Mouse (Mus musculus) G1E (cell line): ENCODE results near the gene Dab1. TPM values are rescaled to one million over a fixed set of nuclear protein-coding genes. Genes with fewer than 3 reads are reported as not detected.

Experiments
- ATAC-seq: 2 replicates; pipeline ENCODE4 v1.8.0; 2016; ENCODE audit warnings: mild to moderate bottlenecking; ENCODE audit not compliant: insufficient number of reproducible peaks, poor library complexity, low FRiP score, severe bottlenecking; ENCODE audit errors: extremely low read depth
- DNase-seq: peaks from one replicate; pipeline ENCODE4 v3.0.0; 2012; ENCODE audit warnings: low spot score
- H3K27me3 ChIP-seq: 2 replicates; pipeline ENCODE4 v1.6.1; 2012; ENCODE audit warnings: mild to moderate bottlenecking, low read length, inconsistent platforms; ENCODE audit not compliant: insufficient read depth
- H3K36me3 ChIP-seq: replicated peaks from 2 replicates; pipeline ENCODE3; 2012; ENCODE audit warnings: mild to moderate bottlenecking, inconsistent platforms
- H3K4me1 ChIP-seq: 2 replicates; pipeline ENCODE4 v1.6.1; 2012; ENCODE audit warnings: low read depth, low read length, inconsistent platforms, mixed read lengths; ENCODE audit not compliant: insufficient read depth
- H3K4me3 ChIP-seq: 2 replicates; pipeline ENCODE4 v1.5.1; 2012; ENCODE audit warnings: low read depth, mild to moderate bottlenecking, inconsistent platforms, low read length, moderate library complexity, mixed read lengths
- H3K9me3 ChIP-seq: replicated peaks from 2 replicates; pipeline ENCODE4 v1.6.1; 2012; ENCODE audit warnings: inconsistent platforms
- CTCF ChIP-seq: IDR thresholded peaks from 2 replicates; pipeline ENCODE4 v1.5.1; 2012; ENCODE audit warnings: low read depth, low read length, inconsistent platforms, mixed read lengths
- GATA1 ChIP-seq: IDR thresholded peaks from 2 replicates; pipeline ENCODE4 v1.6.1; 2012; ENCODE audit warnings: borderline replicate concordance, low read length, inconsistent platforms, mixed read lengths
- GATA2 ChIP-seq: IDR thresholded peaks from 2 replicates; pipeline ENCODE4 v1.6.1; 2012; ENCODE audit warnings: low read depth, low read length, inconsistent platforms, borderline replicate concordance
- POLR2AphosphoS5 ChIP-seq: IDR thresholded peaks from 2 replicates; pipeline ENCODE4 v1.6.1; 2012; ENCODE audit warnings: low read depth, low read length, inconsistent platforms; ENCODE audit not compliant: insufficient replicate concordance
- TAL1 ChIP-seq: conservative IDR thresholded peaks from 2 replicates; pipeline ENCODE4 v1.6.1; 2012; ENCODE audit warnings: low read depth, low read length, inconsistent platforms, mixed read lengths
- polyA plus RNA-seq: library from polyadenylated mRNA; stranded (reverse); fragments of >175 nt; gene quantifications from 2 replicates; pipeline ENCODE4 v1.2.3, GENCODE M21; 2012
- total RNA-seq, 2 experiments: library from RNA; stranded (forward) in 1 of 2; stranded (reverse) in 1 of 2; fragments of 200-1000 nt in 1 of 2; fragments of >200 nt in 1 of 2; fragmentation: Nextera tagmentation in 1 of 2; gene quantifications; 2 replicates each; pipeline ENCODE4 v1.2.3; 2014 to 2017

The Dab1 gene
- total and polyA plus RNA-seq, 3 experiments: 0.16 TPM; not detected in 2

DNA sequence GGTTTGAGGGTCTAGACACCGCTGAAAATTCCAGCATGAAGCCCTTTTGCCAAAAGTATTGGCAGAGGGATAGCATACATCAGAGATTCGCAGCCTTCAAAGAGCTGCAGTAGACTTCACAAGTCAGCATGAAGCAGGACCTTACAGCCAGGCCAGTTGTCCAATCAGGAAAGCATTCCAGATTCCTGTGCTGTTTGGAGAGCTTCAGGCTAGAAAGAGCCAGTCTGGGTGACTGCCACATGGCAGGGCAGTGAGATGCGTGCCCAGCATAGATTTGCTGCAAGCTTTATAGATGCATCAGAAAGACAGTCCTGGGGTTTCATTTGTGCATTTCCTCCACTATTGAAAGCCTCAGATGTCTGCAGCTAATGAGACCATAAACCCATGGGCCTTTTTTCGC lies 66.0 kb downstream of the Dab1 start:
- peaks cover 11% of the 10 kb centered on the region for H3K9me3 ChIP-seq
- H3K27me3 ChIP-seq: no peaks in the 10 kb centered on the region
- no peaks in the 10 kb centered on the region for H3K36me3 ChIP-seq
- no peak for DNase-seq
- H3K4me1 ChIP-seq: no peaks in the 10 kb centered on the region
- TF ChIP-seq TAL1 (no peak), GATA2 (no peak), CTCF (no peak), POLR2AphosphoS5 (no peak), GATA1 (no peak)
- H3K4me3 ChIP-seq: no peak overlapping the region
- ATAC-seq: no peak

DNA sequence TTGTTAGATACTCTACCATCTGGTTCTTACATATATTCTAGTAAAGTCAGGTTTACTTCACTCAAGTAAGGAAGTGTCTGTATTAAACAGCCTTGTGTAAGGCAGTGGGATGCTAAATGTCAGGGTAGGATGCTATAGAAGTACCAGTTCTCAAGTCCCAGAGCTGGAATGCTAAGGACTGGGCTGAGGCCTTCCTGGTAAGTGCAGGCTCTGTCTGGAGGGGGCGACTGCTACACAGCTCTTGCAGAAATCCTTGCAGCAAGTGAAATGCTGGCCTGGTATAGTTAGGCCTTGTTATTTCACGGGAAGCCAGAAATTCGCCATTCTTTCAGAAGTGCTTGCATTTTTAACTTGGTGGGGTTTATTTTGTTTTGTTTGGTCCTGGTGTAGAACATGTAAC lies 72.6 kb downstream of the Dab1 start:
- ATAC-seq (no peak), DNase-seq (no peak)
- peaks cover 34% of the 10 kb centered on the region for H3K9me3 ChIP-seq
- no peaks in the 10 kb centered on the region for H3K27me3 ChIP-seq
- H3K4me3 ChIP-seq: no peak overlapping the region
- H3K4me1 ChIP-seq: no peaks in the 10 kb centered on the region
- no peaks in the 10 kb centered on the region for H3K36me3 ChIP-seq
- no peak for TF ChIP-seq CTCF
- no peak for TF ChIP-seq TAL1
- no peak for TF ChIP-seq GATA2
- TF ChIP-seq GATA1: no peak
- TF ChIP-seq POLR2AphosphoS5: no peak

DNA sequence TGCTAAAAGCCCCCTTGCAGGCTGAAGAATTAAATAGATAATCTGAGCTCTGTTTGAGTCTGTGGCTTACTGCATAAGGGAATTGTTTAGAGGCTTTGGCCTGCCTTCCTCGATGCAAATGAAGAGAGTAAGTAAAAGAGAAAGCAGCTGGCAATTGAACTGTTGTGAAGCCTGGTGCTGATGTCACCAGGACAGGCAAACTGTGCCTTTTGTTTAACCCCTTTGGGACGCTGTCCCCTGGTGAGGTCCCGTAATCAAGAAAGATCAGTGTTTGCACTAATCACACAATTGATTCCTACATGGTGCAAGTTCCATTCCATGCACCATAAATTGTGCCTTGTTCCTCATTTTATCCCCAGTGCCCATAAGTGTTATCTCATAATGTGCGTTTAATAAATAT lies 80.6 kb downstream of the Dab1 start:
- TF ChIP-seq GATA2: no peak
- no peak for TF ChIP-seq TAL1
- TF ChIP-seq CTCF: no peak
- no peak for TF ChIP-seq GATA1
- no peak for TF ChIP-seq POLR2AphosphoS5
- no peaks in the 10 kb centered on the region for H3K27me3 ChIP-seq
- H3K9me3 ChIP-seq: peaks cover 62% of the 10 kb centered on the region
- H3K4me3 ChIP-seq: no peak overlapping the region
- no peaks in the 10 kb centered on the region for H3K36me3 ChIP-seq
- H3K4me1 ChIP-seq: no peaks in the 10 kb centered on the region
- ATAC-seq (no peak), DNase-seq (no peak)

DNA sequence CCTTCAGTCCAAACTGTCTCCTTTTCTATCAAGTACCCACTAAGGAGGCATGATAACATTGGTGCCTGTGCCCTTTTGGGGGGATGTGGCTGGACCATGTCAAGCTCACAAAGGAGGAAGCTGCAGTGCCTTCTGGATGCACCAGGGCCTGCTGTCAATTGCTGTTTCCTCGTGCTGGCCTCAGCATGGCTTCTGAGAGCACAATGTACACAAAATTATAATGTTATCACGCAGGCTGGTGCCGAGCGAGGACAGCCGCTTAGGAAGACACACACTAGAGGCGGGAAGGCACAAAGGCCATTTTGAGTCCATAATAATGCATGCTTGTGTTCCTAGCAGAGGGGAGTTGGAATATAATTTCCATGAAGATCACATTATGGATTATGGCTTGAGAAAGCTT lies 81.2 kb downstream of the Dab1 start:
- H3K9me3 ChIP-seq: peaks cover 61% of the 10 kb centered on the region

GRCm38 (mm10) chr4:103702137-103702536 lies 83.0 kb downstream of the Dab1 start:
- ATAC-seq (no peak), DNase-seq (no peak)
- Histone ChIP-seq H3K4me3 (no peak overlapping the region), H3K36me3 (no peaks in the 10 kb centered on the region), H3K4me1 (no peaks in the 10 kb centered on the region), H3K9me3 (peaks cover 57% of the 10 kb centered on the region), H3K27me3 (no peaks in the 10 kb centered on the region)
- TF ChIP-seq POLR2AphosphoS5 (no peak), CTCF (no peak), TAL1 (no peak), GATA1 (no peak), GATA2 (no peak)

More for the DNA sequence above, 81.2 kb downstream of the Dab1 start:
- no peaks in the 10 kb centered on the region for H3K27me3 ChIP-seq
- no peak for TF ChIP-seq CTCF
- TF ChIP-seq GATA2: no peak
- no peak for TF ChIP-seq GATA1
- TF ChIP-seq POLR2AphosphoS5: no peak
- TF ChIP-seq TAL1: no peak
- no peak for DNase-seq
- H3K36me3 ChIP-seq: no peaks in the 10 kb centered on the region
- no peak for ATAC-seq
- H3K4me3 ChIP-seq: no peak overlapping the region
- no peaks in the 10 kb centered on the region for H3K4me1 ChIP-seq

DNA sequence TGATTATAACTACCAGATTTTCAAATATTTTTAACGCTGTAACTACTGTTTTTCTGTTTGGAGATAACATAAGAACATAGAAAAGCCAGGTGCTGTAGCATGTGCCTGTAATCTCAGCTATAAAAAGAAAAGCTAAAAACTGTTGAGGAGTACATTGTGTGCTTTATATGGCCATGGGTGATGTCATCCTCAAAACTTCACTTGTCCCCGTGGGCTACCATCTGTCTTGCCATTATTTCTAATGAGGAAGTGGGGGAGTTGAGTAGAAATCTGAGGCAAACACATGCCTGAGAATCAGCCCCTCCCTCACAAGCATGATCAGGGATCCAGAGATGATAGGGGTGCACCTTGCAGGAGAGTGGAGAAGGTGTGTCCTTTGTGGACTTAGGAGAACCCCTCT lies 85.3 kb downstream of the Dab1 start:
- H3K36me3 ChIP-seq: no peaks in the 10 kb centered on the region
- H3K27me3 ChIP-seq: no peaks in the 10 kb centered on the region
- TF ChIP-seq POLR2AphosphoS5: no peak
- TF ChIP-seq TAL1: no peak
- TF ChIP-seq GATA1: no peak
- DNase-seq (no peak), ATAC-seq (no peak)
- no peaks in the 10 kb centered on the region for H3K4me1 ChIP-seq
- H3K4me3 ChIP-seq: no peak overlapping the region
- H3K9me3 ChIP-seq: peaks cover 43% of the 10 kb centered on the region

GRCm38 (mm10) chr4:103706501-103706900 lies 87.3 kb downstream of the Dab1 start:
- Histone ChIP-seq H3K27me3 (no peaks in the 10 kb centered on the region), H3K4me3 (no peak overlapping the region), H3K9me3 (peaks cover 35% of the 10 kb centered on the region), H3K36me3 (no peaks in the 10 kb centered on the region), H3K4me1 (no peaks in the 10 kb centered on the region)
- ATAC-seq (no peak), DNase-seq (no peak)
- TF ChIP-seq GATA2: no peak
- no peak for TF ChIP-seq POLR2AphosphoS5
- TF ChIP-seq CTCF: no peak
- no peak for TF ChIP-seq TAL1
- TF ChIP-seq GATA1: no peak
